Mouse (Mus musculus): ENCODE measurements around the gene Sh3bp4. TPM values are rescaled to one million over a fixed set of nuclear protein-coding genes. Genes with fewer than 3 reads are reported as not detected.

The Sh3bp4 gene
- polyA plus RNA-seq, 1 experiment from 2014 or later, result 18.4 TPM

GRCm38 (mm10) chr1:89136089-89136811, 66.0 kb downstream of the Sh3bp4 start:
- no peak overlapping the region for H3K4me3 ChIP-seq (replicated peaks)
- no peaks in the 10 kb centered on the region for H3K9me3 ChIP-seq
- 72% methylated on average over 13 of the region's 13 CpGs for WGBS
- peaks cover 14% of the 10 kb centered on the region; the same call in 1 of the 2 replicates for H3K36me3 ChIP-seq
- H3K27me3 ChIP-seq (replicated peaks), result no peaks in the 10 kb centered on the region
- no peak overlapping the region for H3K9ac ChIP-seq
- no peak overlapping the region for H3K27ac ChIP-seq
- peaks cover 20% of the 10 kb centered on the region for H3K4me1 ChIP-seq
- no peak overlapping the region for H3K4me2 ChIP-seq
- no peak for ATAC-seq (ENCODE audit: insufficient read depth, low FRiP score, low read depth)

GRCm38 (mm10) chr1:89137086-89137816, 67.0 kb downstream of the Sh3bp4 start:
- H3K27ac ChIP-seq, result no peak overlapping the region

GRCm38 (mm10) chr1:89138316-89138715, 68.1 kb downstream of the Sh3bp4 start:
- Histone ChIP-seq H3K27me3 (replicated peaks) (no peaks in the 10 kb centered on the region), H3K9me3 (no peaks in the 10 kb centered on the region), H3K27ac (no peak overlapping the region), H3K4me3 (replicated peaks) (no peak overlapping the region), H3K9ac (no peak overlapping the region), H3K4me1 (peaks cover 7% of the 10 kb centered on the region), H3K4me2 (no peak overlapping the region), H3K36me3 (peaks cover 16% of the 10 kb centered on the region; the same call in 1 of the 2 replicates)
- no peak for ATAC-seq (ENCODE audit: insufficient read depth, low FRiP score, low read depth)
- WGBS, result 71% methylated on average over 5 of the region's 5 CpGs

More at GRCm38 (mm10) chr1:89137086-89137816, 67.0 kb downstream of the Sh3bp4 start:
- H3K9ac ChIP-seq, result no peak overlapping the region
- H3K4me1 ChIP-seq, result peaks cover 12% of the 10 kb centered on the region
- no peak for ATAC-seq (ENCODE audit: insufficient read depth, low FRiP score, low read depth)
- no peaks in the 10 kb centered on the region for H3K9me3 ChIP-seq
- 82% methylated on average over 13 of the region's 13 CpGs for WGBS
- H3K4me3 ChIP-seq (replicated peaks), result no peak overlapping the region
- H3K36me3 ChIP-seq, result peaks cover 14% of the 10 kb centered on the region; the same call in 1 of the 2 replicates
- no peaks in the 10 kb centered on the region for H3K27me3 ChIP-seq (replicated peaks)
- H3K4me2 ChIP-seq, result no peak overlapping the region

- H3K36me3 ChIP-seq, result peaks cover 32% of the 10 kb centered on the region
- no peak for ATAC-seq (ENCODE audit: insufficient read depth, low FRiP score, low read depth)
- WGBS, result 81% methylated on average over 9 of the region's 9 CpGs
These were observed 69.9 kb downstream of the Sh3bp4 start for GRCm38 (mm10) chr1:89140113-89140512.

GRCm38 (mm10) chr1:89151071-89151470, 80.9 kb downstream of the Sh3bp4 start:
- no peaks in the 10 kb centered on the region for H3K4me1 ChIP-seq
- H3K9me3 ChIP-seq, result no peaks in the 10 kb centered on the region
- ATAC-seq (ENCODE audit: insufficient read depth, low FRiP score, low read depth), result no peak
- H3K36me3 ChIP-seq, result peaks cover 12% of the 10 kb centered on the region
- H3K9ac ChIP-seq, result no peak overlapping the region
- no peak overlapping the region for H3K4me3 ChIP-seq (replicated peaks)
- no peak overlapping the region for H3K4me2 ChIP-seq
- 76% methylated on average over 7 of the region's 7 CpGs for WGBS
- H3K27ac ChIP-seq, result no peak overlapping the region
- no peaks in the 10 kb centered on the region for H3K27me3 ChIP-seq (replicated peaks)

More at GRCm38 (mm10) chr1:89140113-89140512, 69.9 kb downstream of the Sh3bp4 start:
- Histone ChIP-seq H3K4me2 (no peak overlapping the region), H3K4me3 (replicated peaks) (no peak overlapping the region), H3K9ac (no peak overlapping the region), H3K9me3 (no peaks in the 10 kb centered on the region), H3K27ac (no peak overlapping the region), H3K27me3 (replicated peaks) (no peaks in the 10 kb centered on the region), H3K4me1 (peaks cover 5% of the 10 kb centered on the region)

- Histone ChIP-seq H3K9me3 (no peaks in the 10 kb centered on the region), H3K27me3 (replicated peaks) (no peaks in the 10 kb centered on the region), H3K4me3 (replicated peaks) (no peak overlapping the region), H3K4me1 (no peaks in the 10 kb centered on the region), H3K4me2 (no peak overlapping the region), H3K9ac (no peak overlapping the region), H3K36me3 (peaks cover 12% of the 10 kb centered on the region), H3K27ac (no peak overlapping the region)
- ATAC-seq (ENCODE audit: insufficient read depth, low FRiP score, low read depth), result no peak
- WGBS, result 77% methylated on average over 7 of the region's 7 CpGs
These were observed 82.4 kb downstream of the Sh3bp4 start for GRCm38 (mm10) chr1:89152576-89152975.

- Histone ChIP-seq H3K36me3 (peaks cover 12% of the 10 kb centered on the region), H3K9ac (no peak overlapping the region), H3K4me2 (no peak overlapping the region), H3K4me1 (no peaks in the 10 kb centered on the region), H3K4me3 (replicated peaks) (no peak overlapping the region), H3K9me3 (no peaks in the 10 kb centered on the region), H3K27me3 (replicated peaks) (no peaks in the 10 kb centered on the region), H3K27ac (no peak overlapping the region)
- 84% methylated on average over 6 of the region's 6 CpGs for WGBS
- no peak for ATAC-seq (ENCODE audit: insufficient read depth, low FRiP score, low read depth)
These were observed 83.0 kb downstream of the Sh3bp4 start for GRCm38 (mm10) chr1:89153203-89153602.

- Histone ChIP-seq H3K36me3 (no peaks in the 10 kb centered on the region), H3K9ac (no peak overlapping the region), H3K4me3 (replicated peaks) (no peak overlapping the region), H3K27ac (no peak overlapping the region), H3K27me3 (replicated peaks) (no peaks in the 10 kb centered on the region), H3K4me2 (no peak overlapping the region), H3K4me1 (0 out of 2 replicates have a peak, but pooled peaks cover 3% of the 10 kb centered on the region), H3K9me3 (no peaks in the 10 kb centered on the region)
- ATAC-seq (ENCODE audit: insufficient read depth, low FRiP score, low read depth), result no peak
- 91% methylated on average over 6 of the region's 6 CpGs for WGBS
These were observed 93.3 kb downstream of the Sh3bp4 start for GRCm38 (mm10) chr1:89163483-89163882.

GRCm38 (mm10) chr1:89164281-89164680, 94.1 kb downstream of the Sh3bp4 start:
- ATAC-seq (ENCODE audit: insufficient read depth, low FRiP score, low read depth), result no peak
- 74% methylated on average over 5 of the region's 5 CpGs for WGBS
- H3K27ac ChIP-seq, result no peak overlapping the region

GRCm38 (mm10) chr1:89164685-89165084, 94.5 kb downstream of the Sh3bp4 start:
- no peak overlapping the region for H3K4me3 ChIP-seq (replicated peaks)
- H3K9ac ChIP-seq, result no peak overlapping the region
- no peak overlapping the region for H3K27ac ChIP-seq
- 20% methylated on average over 7 of the region's 7 CpGs for whole genome bisulfite sequencing
- no peak overlapping the region for H3K4me2 ChIP-seq
- 0 out of 2 replicates have a peak, but pooled peaks cover 3% of the 10 kb centered on the region for H3K4me1 ChIP-seq
- no peaks in the 10 kb centered on the region for H3K27me3 ChIP-seq (replicated peaks)
- ATAC-seq (ENCODE audit: insufficient read depth, low FRiP score, low read depth), result no peak
- H3K36me3 ChIP-seq, result no peaks in the 10 kb centered on the region
- H3K9me3 ChIP-seq, result no peaks in the 10 kb centered on the region

More at GRCm38 (mm10) chr1:89164281-89164680, 94.1 kb downstream of the Sh3bp4 start:
- H3K36me3 ChIP-seq, result no peaks in the 10 kb centered on the region
- no peak overlapping the region for H3K4me2 ChIP-seq
- H3K27me3 ChIP-seq (replicated peaks), result no peaks in the 10 kb centered on the region
- H3K9ac ChIP-seq, result no peak overlapping the region
- no peaks in the 10 kb centered on the region for H3K9me3 ChIP-seq
- no peak overlapping the region for H3K4me3 ChIP-seq (replicated peaks)
- H3K4me1 ChIP-seq, result 0 out of 2 replicates have a peak, but pooled peaks cover 3% of the 10 kb centered on the region

GRCm38 (mm10) chr1:89166814-89167249, 96.6 kb downstream of the Sh3bp4 start:
- ATAC-seq (ENCODE audit: insufficient read depth, low FRiP score, low read depth), result no peak
- H3K4me3 ChIP-seq (replicated peaks), result no peak overlapping the region

GRCm38 (mm10) chr1:89171275-89171767, 101.1 kb downstream of the Sh3bp4 start:
- ATAC-seq (ENCODE audit: insufficient read depth, low FRiP score, low read depth), result no peak
- no peak overlapping the region for H3K27ac ChIP-seq
- no peaks in the 10 kb centered on the region for H3K36me3 ChIP-seq
- no peak overlapping the region for H3K9ac ChIP-seq
- no peaks in the 10 kb centered on the region for H3K4me1 ChIP-seq
- no peak overlapping the region for H3K4me3 ChIP-seq (replicated peaks)
- H3K27me3 ChIP-seq (replicated peaks), result no peaks in the 10 kb centered on the region
- WGBS, result 91% methylated on average over 8 of the region's 8 CpGs
- H3K4me2 ChIP-seq, result no peak overlapping the region
- no peaks in the 10 kb centered on the region for H3K9me3 ChIP-seq

More at GRCm38 (mm10) chr1:89166814-89167249, 96.6 kb downstream of the Sh3bp4 start:
- no peaks in the 10 kb centered on the region for H3K36me3 ChIP-seq
- no peaks in the 10 kb centered on the region for H3K27me3 ChIP-seq (replicated peaks)
- H3K9me3 ChIP-seq, result no peaks in the 10 kb centered on the region
- WGBS, result 50% methylated on average over 9 of the region's 9 CpGs
- no peak overlapping the region for H3K4me2 ChIP-seq
- 0 out of 2 replicates have a peak, but pooled peaks cover 3% of the 10 kb centered on the region for H3K4me1 ChIP-seq
- H3K9ac ChIP-seq, result no peak overlapping the region
- no peak overlapping the region for H3K27ac ChIP-seq

Data from stomach, embryonic 15.5 days (tissue).